Comparison of ENCODE assay signal across 24 mouse cellular contexts in the genomic region with DNA sequence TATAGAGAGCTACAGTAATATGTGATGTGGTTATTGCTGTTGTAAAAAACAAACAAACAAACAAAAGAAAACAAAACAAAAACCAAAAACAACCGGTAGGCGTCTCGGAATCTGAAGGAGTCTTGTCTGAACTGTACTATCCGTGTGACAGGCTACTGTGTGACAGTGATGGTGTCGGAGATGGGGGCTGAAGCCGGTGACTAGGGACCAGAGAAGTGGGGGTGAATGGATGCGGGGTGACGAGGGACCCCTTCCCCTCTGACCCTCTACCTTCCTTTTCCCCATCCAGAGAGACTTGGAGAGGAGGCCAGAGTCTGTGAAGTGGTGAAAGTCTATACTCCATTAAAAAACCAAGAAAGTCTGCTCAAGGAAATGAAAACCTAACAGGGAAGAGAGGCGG. TPM values are rescaled to one million over a fixed set of nuclear protein-coding genes. Genes with fewer than 3 reads are reported as not detected.
A peak's percentile ranks its signal among the peaks of the same experiment; 100 is the strongest.
DNase-seq lines count a peak whose midpoint lies in the region; ATAC-seq and TF ChIP-seq lines count a peak whose summit lies in the region.
"Had no signal": no experiment of that assay in that cellular context is flagged by ENCODE, and none has a peak within 500 bp of the region (broad histone marks: within the 10 kb centered on the region; RNA-seq: fewer than 3 reads in every experiment).

No protein-coding gene starts in this region.

- WGBS in hindbrain, embryonic 10.5 days, result 88% methylated on average over 9 of the region's 9 CpGs
- 84% methylated on average over 9 of the region's 9 CpGs for WGBS in hindbrain, embryonic 16.5 days
- WGBS in forebrain, embryonic 14.5 days, result 91% methylated on average over 9 of the region's 9 CpGs
- WGBS in hindbrain, embryonic 14.5 days, result 86% methylated on average over 9 of the region's 9 CpGs
- WGBS in midbrain, postnatal 0 days, result 87% methylated on average over 9 of the region's 9 CpGs

- H3K9ac ChIP-seq in hindbrain, embryonic 16.5 days (ENCODE audit: low read depth, low read length), result no peak overlapping the region
- no peak overlapping the region for H3K9ac ChIP-seq in forebrain, embryonic 14.5 days (ENCODE audit: low read length)
- no peak overlapping the region for H3K9ac ChIP-seq in hindbrain, embryonic 14.5 days
- no peak overlapping the region for H3K9ac ChIP-seq in midbrain, postnatal 0 days (replicated peaks; ENCODE audit: low read length, poor library complexity, severe bottlenecking)
- H3K9ac ChIP-seq: embryonic facial prominence, embryonic 13.5 days; hindbrain, embryonic 15.5 days; limb, embryonic 13.5 days; liver, embryonic 12.5 days had no signal

- no peaks in the 10 kb centered on the region for H3K27me3 ChIP-seq in hindbrain, embryonic 10.5 days (ENCODE audit: insufficient read depth, poor library complexity, severe bottlenecking)
- H3K27me3 ChIP-seq in hindbrain, embryonic 16.5 days (replicated peaks; ENCODE audit: control insufficient read depth, insufficient read depth, low read length), result no peaks in the 10 kb centered on the region
- no peaks in the 10 kb centered on the region for H3K27me3 ChIP-seq in forebrain, embryonic 14.5 days (replicated peaks; ENCODE audit: control insufficient read depth, insufficient read depth, low read length)
- H3K27me3 ChIP-seq in hindbrain, embryonic 14.5 days (ENCODE audit: control insufficient read depth, insufficient read depth, low read length), result no peaks in the 10 kb centered on the region
- H3K27me3 ChIP-seq in midbrain, postnatal 0 days (ENCODE audit: insufficient read depth, low read length), result no peaks in the 10 kb centered on the region
- H3K27me3 ChIP-seq: embryonic facial prominence, embryonic 13.5 days; hindbrain, embryonic 15.5 days; limb, embryonic 13.5 days had no signal

- TF ChIP-seq CTCF in midbrain, postnatal 0 days (IDR thresholded peaks at IDR 0.05), result no peak

- H3K36me3 ChIP-seq in hindbrain, embryonic 10.5 days, result peaks cover 39% of the 10 kb centered on the region
- no peaks in the 10 kb centered on the region for H3K36me3 ChIP-seq in hindbrain, embryonic 16.5 days (ENCODE audit: control insufficient read depth, insufficient read depth, low read length)
- 0 out of 2 replicates have a peak, but pooled peaks cover 6% of the 10 kb centered on the region for H3K36me3 ChIP-seq in forebrain, embryonic 14.5 days (ENCODE audit: control insufficient read depth, insufficient read depth, low read length)
- no peaks in the 10 kb centered on the region for H3K36me3 ChIP-seq in hindbrain, embryonic 14.5 days (replicated peaks; ENCODE audit: control insufficient read depth, insufficient read depth)
- 0 out of 2 replicates have a peak, but pooled peaks cover 3% of the 10 kb centered on the region for H3K36me3 ChIP-seq in midbrain, postnatal 0 days (ENCODE audit: insufficient read depth, low read length)
- H3K36me3 ChIP-seq: G1E; hindbrain, embryonic 15.5 days; liver, embryonic 12.5 days had no signal

- no peak for ATAC-seq in hindbrain, embryonic 16.5 days
- ATAC-seq in forebrain, embryonic 14.5 days, result no peak
- ATAC-seq in hindbrain, embryonic 14.5 days (ENCODE audit: low FRiP score), result no peak
- ATAC-seq in midbrain, postnatal 0 days (ENCODE audit: low FRiP score), result no peak
- ATAC-seq: intestine, embryonic 16.5 days; liver, embryonic 12.5 days had no signal

- H3K9me3 ChIP-seq in hindbrain, embryonic 10.5 days, result no peaks in the 10 kb centered on the region
- H3K9me3 ChIP-seq in hindbrain, embryonic 16.5 days (ENCODE audit: control insufficient read depth, low read length), result no peaks in the 10 kb centered on the region
- H3K9me3 ChIP-seq in forebrain, embryonic 14.5 days (replicated peaks; ENCODE audit: control insufficient read depth, low read length), result no peaks in the 10 kb centered on the region
- H3K9me3 ChIP-seq in hindbrain, embryonic 14.5 days (ENCODE audit: control insufficient read depth, low read length), result no peaks in the 10 kb centered on the region
- H3K9me3 ChIP-seq in midbrain, postnatal 0 days (ENCODE audit: low read length), result no peaks in the 10 kb centered on the region
- H3K9me3 ChIP-seq: embryonic facial prominence, embryonic 13.5 days; G1E; heart, embryonic 10.5 days; hindbrain, embryonic 15.5 days; limb, embryonic 13.5 days; liver, embryonic 12.5 days had no signal

- no peak overlapping the region for H3K4me2 ChIP-seq in hindbrain, embryonic 16.5 days (ENCODE audit: low read length)
- H3K4me2 ChIP-seq in forebrain, embryonic 14.5 days (ENCODE audit: low read length), result no peak overlapping the region
- no peak overlapping the region for H3K4me2 ChIP-seq in hindbrain, embryonic 14.5 days (replicated peaks)
- H3K4me2 ChIP-seq in midbrain, postnatal 0 days (ENCODE audit: low read depth, low read length, poor library complexity, severe bottlenecking), result no peak overlapping the region
- H3K4me2 ChIP-seq: embryonic facial prominence, embryonic 13.5 days; hindbrain, embryonic 15.5 days; limb, embryonic 13.5 days; liver, embryonic 12.5 days had no signal

- peak overlapping the region; percentile 76; the same call in 1 of the 2 replicates for H3K27ac ChIP-seq in hindbrain, embryonic 10.5 days
- H3K27ac ChIP-seq in hindbrain, embryonic 16.5 days (ENCODE audit: low read depth, low read length), result no peak overlapping the region
- peak overlapping the region; percentile 63; the same call in 1 of the 2 replicates for H3K27ac ChIP-seq in forebrain, embryonic 14.5 days (ENCODE audit: low read depth, low read length)
- H3K27ac ChIP-seq in hindbrain, embryonic 14.5 days, result 0 out of 2 replicates have a peak overlapping the region, but pooled peaks have one; percentile 41
- H3K27ac ChIP-seq in midbrain, postnatal 0 days (ENCODE audit: low read depth, low read length), result 0 out of 2 replicates have a peak overlapping the region, but pooled peaks have one; percentile 60
- H3K27ac ChIP-seq: embryonic facial prominence, embryonic 13.5 days; gastrocnemius, adult 2 months; heart, embryonic 10.5 days; limb, embryonic 13.5 days; liver, embryonic 12.5 days had no signal

- no peak for DNase-seq in hindbrain, embryonic 10.5 days (ENCODE audit: low spot score)
- no peak for DNase-seq in forebrain, embryonic 14.5 days (ENCODE audit: low spot score)
- no peak for DNase-seq in hindbrain, embryonic 14.5 days (ENCODE audit: low spot score)
- no peak for DNase-seq in midbrain, postnatal 0 days (ENCODE audit: low spot score)
- DNase-seq in embryo, embryonic 10.5 days (ENCODE audit: low spot score), result no peak
- DNase-seq in thymus, postnatal 36 days, result no peak
- DNase-seq: adrenal gland, adult 8-10 months; B cell, adult 2 months; cerebellum, adult 18-20 months; gastrocnemius, adult 2 months; kidney, adult 9 months; lung, adult 18-20 months; lung, postnatal 10 days; right cerebral cortex, postnatal 25 days; spleen, adult 18-20 months had no signal

- no peak overlapping the region for H3K4me3 ChIP-seq in hindbrain, embryonic 10.5 days
- H3K4me3 ChIP-seq in hindbrain, embryonic 16.5 days (ENCODE audit: low read length), result no peak overlapping the region
- no peak overlapping the region for H3K4me3 ChIP-seq in forebrain, embryonic 14.5 days (ENCODE audit: low read depth, low read length)
- H3K4me3 ChIP-seq in hindbrain, embryonic 14.5 days (replicated peaks; ENCODE audit: low read length), result no peak overlapping the region
- no peak overlapping the region for H3K4me3 ChIP-seq in midbrain, postnatal 0 days (ENCODE audit: low read depth, low read length)
- H3K4me3 ChIP-seq: embryonic facial prominence, embryonic 13.5 days; erythroblast, embryonic 14.5 days; gastrocnemius, adult 2 months; heart, embryonic 10.5 days; hindbrain, embryonic 15.5 days; limb, embryonic 13.5 days; liver, embryonic 12.5 days had no signal

- H3K4me1 ChIP-seq in hindbrain, embryonic 10.5 days (replicated peaks), result peaks cover 25% of the 10 kb centered on the region
- peaks cover 5% of the 10 kb centered on the region; the same call in 1 of the 2 replicates for H3K4me1 ChIP-seq in hindbrain, embryonic 16.5 days (ENCODE audit: control insufficient read depth, insufficient read depth, low read depth, low read length)
- H3K4me1 ChIP-seq in forebrain, embryonic 14.5 days (ENCODE audit: control insufficient read depth, insufficient read depth, low read length), result peaks cover 4% of the 10 kb centered on the region
- peaks cover 8% of the 10 kb centered on the region; the same call in 1 of the 2 replicates for H3K4me1 ChIP-seq in hindbrain, embryonic 14.5 days (replicated peaks; ENCODE audit: control insufficient read depth, insufficient read depth, low read length)
- H3K4me1 ChIP-seq in midbrain, postnatal 0 days (ENCODE audit: insufficient read depth, low read length), result no peaks in the 10 kb centered on the region
- H3K4me1 ChIP-seq: heart, embryonic 10.5 days; liver, embryonic 12.5 days had no signal

RNA-seq across cellular contexts. Expression of gene Igfbp5, which starts 16.4 kb away (rescaled TPM):
- polyA plus RNA-seq in hindbrain, embryonic 10.5 days (2016; fragmentation: Nextera tagmentation; extraction: Ambion mirVana), result 35.4 and 40.7 TPM in 2 replicates
- 51.9 and 65.1 TPM in 2 replicates for polyA plus RNA-seq in hindbrain, embryonic 16.5 days (2015; fragmentation: Nextera tagmentation; extraction: Ambion mirVana)
- polyA plus RNA-seq in forebrain, embryonic 14.5 days (2014; fragmentation: Nextera tagmentation; extraction: Ambion mirVana), result 17.9 and 19.7 TPM in 2 replicates
- 47.5 and 54.4 TPM in 2 replicates for polyA plus RNA-seq in hindbrain, embryonic 14.5 days (2014; fragmentation: Nextera tagmentation; extraction: Ambion mirVana)
- 109 and 127 TPM in 2 replicates for total RNA-seq in midbrain, postnatal 0 days (2014; rRNA removed)
- 42.8 and 47.4 TPM in 2 replicates for polyA plus RNA-seq in midbrain, postnatal 0 days (2015; fragmentation: Nextera tagmentation; extraction: Ambion mirVana)
- polyA plus RNA-seq: erythroblast, embryonic 14.5 days had no signal

RNA-seq across cellular contexts. Expression of gene Igfbp2, which starts 34.0 kb away (rescaled TPM):
- 493 and 750 TPM in 2 replicates for polyA plus RNA-seq in hindbrain, embryonic 10.5 days (2016; fragmentation: Nextera tagmentation; extraction: Ambion mirVana)
- 465 and 469 TPM in 2 replicates for polyA plus RNA-seq in hindbrain, embryonic 16.5 days (2015; fragmentation: Nextera tagmentation; extraction: Ambion mirVana)
- polyA plus RNA-seq in forebrain, embryonic 14.5 days (2014; fragmentation: Nextera tagmentation; extraction: Ambion mirVana), result 384 and 410 TPM in 2 replicates
- polyA plus RNA-seq in hindbrain, embryonic 14.5 days (2014; fragmentation: Nextera tagmentation; extraction: Ambion mirVana), result 443 and 473 TPM in 2 replicates
- 432 and 450 TPM in 2 replicates for total RNA-seq in midbrain, postnatal 0 days (2014; rRNA removed)
- polyA plus RNA-seq in midbrain, postnatal 0 days (2015; fragmentation: Nextera tagmentation; extraction: Ambion mirVana), result 272 and 323 TPM in 2 replicates
- total RNA-seq: gastrocnemius, adult 2 months had no signal
- polyA plus RNA-seq: G1E had no signal
